Mouse (Mus musculus): Measurements from ENCODE around the gene Lhx8. TPM values are rescaled to one million over a fixed set of nuclear protein-coding genes. Genes with fewer than 3 reads are reported as not detected.

The Lhx8 gene
- polyA plus RNA-seq, 1 experiment from 2014 or later: 0.38 TPM

- H3K27me3 ChIP-seq (ENCODE audit: control insufficient read depth, insufficient read depth, low read length): peaks cover 14% of the 10 kb centered on the region
- no peaks in the 10 kb centered on the region for H3K9me3 ChIP-seq (ENCODE audit: control insufficient read depth, low read length)
- 16% methylated on average over 5 of the region's 5 CpGs for WGBS
- H3K4me2 ChIP-seq (ENCODE audit: low read length): no peak overlapping the region
- H3K27ac ChIP-seq (replicated peaks in 1 of 2; ENCODE audit: control insufficient read depth in 1 of 2, insufficient read depth in 1 of 2, low read depth in 2 of 2, low read length in 2 of 2): no peak overlapping the region
- no peak overlapping the region for H3K4me3 ChIP-seq (ENCODE audit: control insufficient read depth in 1 of 2, insufficient read depth in 1 of 2, low read depth in 1 of 2, low read length in 2 of 2)
- no peaks in the 10 kb centered on the region for H3K4me1 ChIP-seq (ENCODE audit: control insufficient read depth in 2 of 2, insufficient read depth in 2 of 2, low read length in 2 of 2)
- H3K36me3 ChIP-seq (ENCODE audit: control insufficient read depth, insufficient read depth, low read length): no peaks in the 10 kb centered on the region
- no peak for ATAC-seq (ENCODE audit: insufficient number of reproducible peaks, insufficient read depth, low FRiP score, low read depth)
- no peak overlapping the region for H3K9ac ChIP-seq (ENCODE audit: low read length)
Observed at GRCm38 (mm10) chr3:154317651-154318248, 12.7 kb downstream of the Lhx8 start.

- Histone ChIP-seq H3K4me1 (ENCODE audit: control insufficient read depth in 2 of 2, insufficient read depth in 2 of 2, low read length in 2 of 2) (no peaks in the 10 kb centered on the region), H3K4me2 (ENCODE audit: low read length) (no peak overlapping the region), H3K4me3 (ENCODE audit: control insufficient read depth in 1 of 2, insufficient read depth in 1 of 2, low read depth in 1 of 2, low read length in 2 of 2) (no peak overlapping the region), H3K9me3 (ENCODE audit: control insufficient read depth, low read length) (no peaks in the 10 kb centered on the region), H3K27ac (replicated peaks in 1 of 2; ENCODE audit: control insufficient read depth in 1 of 2, insufficient read depth in 1 of 2, low read depth in 2 of 2, low read length in 2 of 2) (no peak overlapping the region), H3K9ac (ENCODE audit: low read length) (no peak overlapping the region), H3K27me3 (ENCODE audit: control insufficient read depth, insufficient read depth, low read length) (no peaks in the 10 kb centered on the region), H3K36me3 (ENCODE audit: control insufficient read depth, insufficient read depth, low read length) (no peaks in the 10 kb centered on the region)
- 60% methylated on average over 16 of the region's 16 CpGs for WGBS
- ATAC-seq (ENCODE audit: insufficient number of reproducible peaks, insufficient read depth, low FRiP score, low read depth): no peak
Observed at GRCm38 (mm10) chr3:154305163-154305884, 25.1 kb downstream of the Lhx8 start.

DNA sequence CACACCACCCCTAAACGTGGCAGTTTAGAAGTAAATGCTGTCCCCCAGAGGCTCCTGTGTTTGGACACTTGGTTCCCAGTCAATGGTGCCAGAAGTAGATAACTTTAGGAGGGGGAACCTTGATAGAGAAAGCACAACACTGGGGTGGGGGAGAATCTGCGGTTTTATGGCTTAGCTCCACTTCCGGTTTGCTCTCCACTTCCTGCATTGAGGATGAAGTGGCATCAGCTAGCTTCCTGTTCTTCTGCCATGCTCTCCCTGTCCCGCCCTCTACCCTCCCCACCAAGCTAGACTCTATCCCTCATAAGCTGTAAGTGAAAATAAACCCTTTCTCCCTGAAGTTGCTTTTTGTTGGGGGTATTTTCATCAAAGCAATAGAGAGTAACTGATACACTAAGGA is 29.4 kb downstream of the Lhx8 start:
- 61% methylated on average over 4 of the region's 4 CpGs for WGBS
- Histone ChIP-seq H3K36me3 (ENCODE audit: control insufficient read depth, insufficient read depth, low read length) (no peaks in the 10 kb centered on the region), H3K4me2 (ENCODE audit: low read length) (no peak overlapping the region), H3K4me1 (ENCODE audit: control insufficient read depth in 2 of 2, insufficient read depth in 2 of 2, low read length in 2 of 2) (no peaks in the 10 kb centered on the region; a peak in 1 of 4 replicates), H3K9ac (ENCODE audit: low read length) (no peak overlapping the region), H3K27ac (replicated peaks in 1 of 2; ENCODE audit: control insufficient read depth in 1 of 2, insufficient read depth in 1 of 2, low read depth in 2 of 2, low read length in 2 of 2) (no peak overlapping the region), H3K9me3 (ENCODE audit: control insufficient read depth, low read length) (no peaks in the 10 kb centered on the region), H3K27me3 (ENCODE audit: control insufficient read depth, insufficient read depth, low read length) (no peaks in the 10 kb centered on the region), H3K4me3 (ENCODE audit: control insufficient read depth in 1 of 2, insufficient read depth in 1 of 2, low read depth in 1 of 2, low read length in 2 of 2) (no peak overlapping the region)
- ATAC-seq (ENCODE audit: insufficient number of reproducible peaks, insufficient read depth, low FRiP score, low read depth): no peak

GRCm38 (mm10) chr3:154300006-154300405 is 30.5 kb downstream of the Lhx8 start:
- ATAC-seq (ENCODE audit: insufficient number of reproducible peaks, insufficient read depth, low FRiP score, low read depth): no peak
- no peak overlapping the region for H3K4me3 ChIP-seq (ENCODE audit: control insufficient read depth in 1 of 2, insufficient read depth in 1 of 2, low read depth in 1 of 2, low read length in 2 of 2)
- 0 out of 2 replicates have a peak, but pooled peaks cover 1% of the 10 kb centered on the region for H3K27me3 ChIP-seq (ENCODE audit: control insufficient read depth, insufficient read depth, low read length)
- H3K9ac ChIP-seq (ENCODE audit: low read length): no peak overlapping the region
- H3K36me3 ChIP-seq (ENCODE audit: control insufficient read depth, insufficient read depth, low read length): no peaks in the 10 kb centered on the region
- 93% methylated on average over 9 of the region's 9 CpGs for WGBS
- no peaks in the 10 kb centered on the region for H3K9me3 ChIP-seq (ENCODE audit: control insufficient read depth, low read length)
- H3K4me1 ChIP-seq (ENCODE audit: control insufficient read depth in 2 of 2, insufficient read depth in 2 of 2, low read length in 2 of 2): no peaks in the 10 kb centered on the region; a peak in 1 of 4 replicates
- no peak overlapping the region for H3K27ac ChIP-seq (replicated peaks in 1 of 2; ENCODE audit: control insufficient read depth in 1 of 2, insufficient read depth in 1 of 2, low read depth in 2 of 2, low read length in 2 of 2)
- H3K4me2 ChIP-seq (ENCODE audit: low read length): no peak overlapping the region

DNA sequence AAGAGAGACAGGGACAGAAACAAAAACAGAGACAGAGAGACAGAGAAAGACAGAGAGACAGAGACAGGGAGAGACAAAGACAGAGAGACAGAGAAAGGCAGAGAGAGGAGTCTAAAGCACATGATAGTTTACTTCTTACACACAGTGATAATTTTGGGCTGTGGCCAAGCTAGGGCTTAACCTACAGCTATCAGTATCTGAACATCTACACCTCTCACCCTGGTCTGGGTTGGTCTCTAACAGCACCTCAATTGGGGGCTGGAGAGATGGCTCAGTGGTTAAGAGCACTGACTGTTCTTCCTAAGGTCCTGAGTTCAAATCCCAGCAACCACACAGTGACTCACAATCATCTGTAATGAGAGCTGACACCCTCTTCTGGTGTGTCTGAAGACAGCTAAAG is 32.0 kb downstream of the Lhx8 start:
- no peak for ATAC-seq (ENCODE audit: insufficient number of reproducible peaks, insufficient read depth, low FRiP score, low read depth)
- no peaks in the 10 kb centered on the region for H3K36me3 ChIP-seq (ENCODE audit: control insufficient read depth, insufficient read depth, low read length)

DNA sequence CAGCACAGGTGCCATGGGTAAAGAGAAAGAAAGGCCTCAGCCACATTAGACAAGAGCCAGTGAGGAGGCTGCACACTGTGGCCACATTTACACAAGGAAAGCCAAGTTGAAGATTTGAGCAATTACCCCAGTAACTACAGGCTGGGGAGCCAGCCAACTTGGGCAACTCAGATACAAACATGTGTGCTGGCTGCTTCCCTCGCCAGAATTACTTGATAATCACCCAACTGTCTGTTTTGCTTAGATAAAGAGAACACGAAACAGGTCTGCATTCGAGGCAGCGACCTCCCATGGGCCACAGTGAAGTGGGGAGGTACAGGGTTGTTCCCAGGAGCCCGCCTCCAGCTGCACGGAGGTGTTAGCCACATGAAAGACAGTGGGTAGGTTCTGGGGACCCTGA is 33.0 kb downstream of the Lhx8 start:
- ATAC-seq (ENCODE audit: insufficient number of reproducible peaks, insufficient read depth, low FRiP score, low read depth): no peak

More for the DNA sequence above, 32.0 kb downstream of the Lhx8 start:
- Histone ChIP-seq H3K9me3 (ENCODE audit: control insufficient read depth, low read length) (no peaks in the 10 kb centered on the region), H3K27me3 (ENCODE audit: control insufficient read depth, insufficient read depth, low read length) (0 out of 2 replicates have a peak, but pooled peaks cover 4% of the 10 kb centered on the region), H3K4me1 (ENCODE audit: control insufficient read depth in 2 of 2, insufficient read depth in 2 of 2, low read length in 2 of 2) (no peaks in the 10 kb centered on the region; a peak in 1 of 4 replicates), H3K4me2 (ENCODE audit: low read length) (no peak overlapping the region), H3K27ac (replicated peaks in 1 of 2; ENCODE audit: control insufficient read depth in 1 of 2, insufficient read depth in 1 of 2, low read depth in 2 of 2, low read length in 2 of 2) (no peak overlapping the region), H3K9ac (ENCODE audit: low read length) (no peak overlapping the region), H3K4me3 (ENCODE audit: control insufficient read depth in 1 of 2, insufficient read depth in 1 of 2, low read depth in 1 of 2, low read length in 2 of 2) (no peak overlapping the region)

GRCm38 (mm10) chr3:154294924-154295834 is 35.3 kb downstream of the Lhx8 start:
- 89% methylated on average over 17 of the region's 17 CpGs for WGBS
- peaks cover 4% of the 10 kb centered on the region; the same call in 1 of the 2 replicates for H3K27me3 ChIP-seq (ENCODE audit: control insufficient read depth, insufficient read depth, low read length)
- no peaks in the 10 kb centered on the region; a peak in 1 of 4 replicates for H3K4me1 ChIP-seq (ENCODE audit: control insufficient read depth in 2 of 2, insufficient read depth in 2 of 2, low read length in 2 of 2)
- ATAC-seq (ENCODE audit: insufficient number of reproducible peaks, insufficient read depth, low FRiP score, low read depth): no peak
- H3K4me2 ChIP-seq (ENCODE audit: low read length): no peak overlapping the region
- H3K9me3 ChIP-seq (ENCODE audit: control insufficient read depth, low read length): no peaks in the 10 kb centered on the region
- H3K4me3 ChIP-seq (ENCODE audit: control insufficient read depth in 1 of 2, insufficient read depth in 1 of 2, low read depth in 1 of 2, low read length in 2 of 2): no peak overlapping the region
- no peak overlapping the region for H3K9ac ChIP-seq (ENCODE audit: low read length)
- H3K27ac ChIP-seq (replicated peaks in 1 of 2; ENCODE audit: control insufficient read depth in 1 of 2, insufficient read depth in 1 of 2, low read depth in 2 of 2, low read length in 2 of 2): no peak overlapping the region
- H3K36me3 ChIP-seq (ENCODE audit: control insufficient read depth, insufficient read depth, low read length): no peaks in the 10 kb centered on the region

More for the DNA sequence above, 33.0 kb downstream of the Lhx8 start:
- Histone ChIP-seq H3K9me3 (ENCODE audit: control insufficient read depth, low read length) (no peaks in the 10 kb centered on the region), H3K4me2 (ENCODE audit: low read length) (no peak overlapping the region), H3K9ac (ENCODE audit: low read length) (no peak overlapping the region), H3K27ac (replicated peaks in 1 of 2; ENCODE audit: control insufficient read depth in 1 of 2, insufficient read depth in 1 of 2, low read depth in 2 of 2, low read length in 2 of 2) (no peak overlapping the region), H3K27me3 (ENCODE audit: control insufficient read depth, insufficient read depth, low read length) (peaks cover 4% of the 10 kb centered on the region; the same call in 1 of the 2 replicates), H3K4me1 (ENCODE audit: control insufficient read depth in 2 of 2, insufficient read depth in 2 of 2, low read length in 2 of 2) (no peaks in the 10 kb centered on the region; a peak in 1 of 4 replicates), H3K4me3 (ENCODE audit: control insufficient read depth in 1 of 2, insufficient read depth in 1 of 2, low read depth in 1 of 2, low read length in 2 of 2) (no peak overlapping the region), H3K36me3 (ENCODE audit: control insufficient read depth, insufficient read depth, low read length) (no peaks in the 10 kb centered on the region)
- 26% methylated on average over 6 of the region's 6 CpGs for WGBS

Measured in heart, embryonic 14.5 days (tissue).